Mouse (Mus musculus): Measurements from ENCODE around the gene Arhgef11. TPM values are rescaled to one million over a fixed set of nuclear protein-coding genes. Genes with fewer than 3 reads are reported as not detected.
A peak's percentile ranks its signal among the peaks of the same experiment; 100 is the strongest.

Arhgef11 gene
- total RNA-seq, 2 experiments from 2014 or later, result 19.0 to 20.3 TPM

DNA sequence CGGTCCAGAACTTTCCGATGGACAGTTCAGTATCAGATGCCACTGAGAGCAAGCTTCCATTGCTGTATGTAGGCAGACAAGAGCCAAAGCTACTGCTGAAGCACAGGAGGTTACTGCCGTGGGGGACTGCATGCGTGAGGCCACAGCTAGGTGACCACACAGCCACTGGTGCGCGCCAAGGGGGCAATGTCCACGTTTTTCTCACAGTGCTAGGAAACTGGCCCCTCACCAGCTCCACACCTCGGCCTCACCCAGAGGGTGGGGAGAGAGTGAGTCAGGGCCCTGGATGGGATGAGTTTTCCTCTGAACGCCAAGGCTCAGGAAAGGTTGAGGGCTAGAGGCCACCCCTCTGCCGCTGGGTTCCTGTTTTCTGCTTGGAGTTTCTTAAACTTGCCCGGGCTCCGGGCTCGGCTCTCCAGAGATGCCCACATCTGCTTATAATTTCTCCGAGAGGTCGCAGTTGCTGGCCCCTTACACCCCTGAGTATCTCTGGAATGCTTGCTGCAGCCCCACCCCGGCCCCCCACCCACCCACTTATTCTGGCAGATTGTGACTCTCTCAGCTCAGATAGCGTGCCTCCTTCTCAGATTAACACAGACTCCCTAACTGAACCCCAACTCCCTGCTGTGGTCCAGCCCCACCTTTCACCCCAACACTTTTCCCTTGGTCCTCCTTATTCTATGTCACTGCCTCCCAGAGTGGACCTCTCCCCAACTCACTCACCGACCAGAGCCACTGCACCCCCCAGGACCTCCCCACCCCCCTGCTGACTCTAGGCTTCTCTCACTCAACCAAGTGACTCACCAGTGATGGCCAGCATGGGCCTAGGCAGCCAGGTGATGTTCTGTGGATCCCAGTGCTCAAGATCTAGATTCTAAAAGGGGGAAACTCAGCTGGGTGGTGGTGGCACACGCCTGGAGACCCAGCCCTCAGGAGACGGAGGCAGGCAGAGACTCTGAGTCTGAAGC, 144.3 kb downstream of the Arhgef11 start:
- no peak for DNase-seq

DNA sequence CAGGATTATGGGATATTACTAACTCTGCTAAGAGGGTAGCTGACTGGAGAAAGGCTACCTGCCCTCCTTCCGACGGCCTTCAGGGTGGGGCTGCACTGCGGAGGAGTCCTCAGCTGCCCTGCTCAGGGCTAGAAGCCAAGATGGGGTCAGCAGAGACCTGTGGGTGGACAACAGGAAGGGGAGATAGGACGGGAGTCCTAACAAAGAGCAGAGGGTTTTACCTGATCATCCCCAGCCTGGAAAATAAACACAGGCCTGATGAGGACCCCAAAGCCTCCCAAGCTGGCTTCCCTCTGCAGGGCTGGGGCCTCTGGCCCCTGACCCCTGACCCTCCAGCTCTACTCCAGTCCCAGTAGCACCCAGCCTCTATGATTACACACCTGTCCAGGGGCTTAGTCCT, 145.8 kb downstream of the Arhgef11 start:
- DNase-seq, result no peak

GRCm38 (mm10) chr3:87763683-87764289, 146.4 kb downstream of the Arhgef11 start:
- peak; percentile 81 for DNase-seq

DNA sequence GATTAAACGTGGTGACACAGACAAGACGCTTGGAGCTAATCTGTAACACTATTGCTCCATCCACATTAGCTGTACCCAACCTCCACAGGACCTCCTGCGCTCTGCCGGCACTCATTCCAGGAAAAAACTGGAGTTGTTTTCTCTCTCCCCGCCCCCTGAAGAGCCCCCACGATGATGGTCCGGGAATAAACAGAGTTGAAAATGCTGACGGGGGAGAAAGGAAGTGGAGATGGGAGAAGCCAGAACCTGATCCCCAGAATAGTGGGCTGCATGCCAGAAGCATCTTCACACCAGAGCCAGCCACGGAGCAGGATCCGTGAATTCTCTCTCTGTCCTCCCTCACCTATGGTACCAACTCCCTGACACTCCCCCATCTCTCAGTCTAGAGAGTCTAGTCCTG, 147.1 kb downstream of the Arhgef11 start:
- no peak for DNase-seq

- no peak for DNase-seq
Measured at GRCm38 (mm10) chr3:87765091-87765490, 147.7 kb downstream of the Arhgef11 start.

GRCm38 (mm10) chr3:87765631-87766283, 148.4 kb downstream of the Arhgef11 start:
- DNase-seq, result no peak

DNA sequence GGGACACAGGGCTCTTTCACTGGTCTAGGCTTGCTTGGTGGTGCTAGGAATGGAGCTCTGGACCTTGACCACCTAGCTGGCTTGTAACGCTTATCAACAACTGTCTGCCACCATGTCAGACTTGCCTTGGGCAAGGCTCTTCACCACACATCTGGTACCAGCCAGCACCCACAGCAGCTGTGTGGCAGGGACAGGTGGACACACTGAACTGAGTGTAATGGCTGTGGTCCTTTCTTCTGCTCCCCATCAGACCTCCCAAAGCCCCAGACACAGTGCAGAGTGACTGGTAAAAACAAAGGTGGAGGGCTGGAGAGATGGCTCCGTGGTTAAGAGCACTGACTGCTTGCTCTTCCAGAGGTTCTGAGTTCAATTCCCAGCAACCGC, 148.9 kb downstream of the Arhgef11 start:
- no peak for DNase-seq

DNA sequence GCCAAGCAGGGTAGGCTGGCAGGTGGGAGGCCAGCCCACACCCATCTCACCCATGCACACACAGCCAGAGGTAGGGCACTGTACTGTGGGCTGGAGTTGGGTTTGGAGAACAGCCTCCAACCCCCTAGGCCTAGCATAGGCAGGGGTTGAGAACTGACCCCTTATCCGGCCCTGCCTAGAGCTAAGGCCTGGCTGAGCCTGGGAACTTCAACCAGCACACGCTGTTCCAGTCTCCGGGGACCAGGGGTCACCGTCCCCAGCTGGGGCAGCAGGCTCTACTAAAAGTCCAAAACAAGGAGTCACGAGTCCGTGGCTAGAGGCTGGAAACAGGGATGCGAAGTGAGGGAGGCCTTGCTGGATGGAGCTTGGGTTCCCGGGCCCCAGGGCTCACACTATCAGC, 150.4 kb downstream of the Arhgef11 start:
- no peak for DNase-seq

GRCm38 (mm10) chr3:87768431-87768830, 151.1 kb downstream of the Arhgef11 start:
- DNase-seq, result no peak

- peak; percentile 90 for DNase-seq
Measured at GRCm38 (mm10) chr3:87768844-87769243, 151.5 kb downstream of the Arhgef11 start.

GRCm38 (mm10) chr3:87769506-87769905, 152.1 kb downstream of the Arhgef11 start:
- no peak for DNase-seq

- DNase-seq, result no peak
Measured at GRCm38 (mm10) chr3:87770280-87770679, 152.9 kb downstream of the Arhgef11 start.

DNA sequence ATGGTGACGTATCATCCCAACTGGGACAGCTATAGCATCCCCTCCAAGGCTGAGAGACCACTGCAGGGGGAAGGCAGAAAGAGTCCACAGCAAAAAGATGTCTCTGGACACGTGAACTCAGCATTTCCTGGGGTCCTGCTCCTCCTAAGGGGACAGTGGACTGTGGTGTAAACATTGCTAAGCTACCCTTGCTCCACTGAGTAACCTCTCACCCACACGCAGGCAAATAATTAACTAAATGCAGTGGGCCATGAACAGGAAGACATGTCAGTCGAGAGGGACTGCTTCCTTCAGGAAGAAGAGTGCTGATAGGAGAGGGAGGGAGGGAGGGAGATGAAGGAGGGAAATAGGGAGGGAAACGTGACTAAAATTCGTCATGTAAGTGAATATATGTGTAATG, 153.7 kb downstream of the Arhgef11 start:
- no peak for DNase-seq

DNA sequence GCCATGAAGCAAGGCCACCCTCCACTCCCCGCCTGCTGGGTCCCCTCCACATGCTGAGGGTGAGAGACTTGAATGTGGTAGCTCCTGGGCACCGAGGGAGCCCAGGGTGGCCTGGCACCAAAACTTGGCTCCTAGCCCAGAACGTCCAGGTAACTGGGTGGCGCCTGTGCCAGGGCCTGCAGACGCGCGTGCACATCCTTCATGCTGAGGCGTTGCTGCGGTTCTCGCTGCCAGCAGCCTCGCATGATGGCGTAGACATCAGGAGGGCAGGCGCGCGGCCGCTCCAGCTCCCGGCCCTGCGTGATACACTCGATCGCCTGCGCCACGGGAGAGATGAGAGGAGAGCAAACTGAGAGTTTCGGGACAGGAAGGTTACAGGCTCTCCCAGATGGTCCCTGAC, 160.9 kb downstream of the Arhgef11 start:
- DNase-seq, result no peak

- DNase-seq, result no peak
Measured at GRCm38 (mm10) chr3:87779086-87779485, 161.7 kb downstream of the Arhgef11 start.

DNA sequence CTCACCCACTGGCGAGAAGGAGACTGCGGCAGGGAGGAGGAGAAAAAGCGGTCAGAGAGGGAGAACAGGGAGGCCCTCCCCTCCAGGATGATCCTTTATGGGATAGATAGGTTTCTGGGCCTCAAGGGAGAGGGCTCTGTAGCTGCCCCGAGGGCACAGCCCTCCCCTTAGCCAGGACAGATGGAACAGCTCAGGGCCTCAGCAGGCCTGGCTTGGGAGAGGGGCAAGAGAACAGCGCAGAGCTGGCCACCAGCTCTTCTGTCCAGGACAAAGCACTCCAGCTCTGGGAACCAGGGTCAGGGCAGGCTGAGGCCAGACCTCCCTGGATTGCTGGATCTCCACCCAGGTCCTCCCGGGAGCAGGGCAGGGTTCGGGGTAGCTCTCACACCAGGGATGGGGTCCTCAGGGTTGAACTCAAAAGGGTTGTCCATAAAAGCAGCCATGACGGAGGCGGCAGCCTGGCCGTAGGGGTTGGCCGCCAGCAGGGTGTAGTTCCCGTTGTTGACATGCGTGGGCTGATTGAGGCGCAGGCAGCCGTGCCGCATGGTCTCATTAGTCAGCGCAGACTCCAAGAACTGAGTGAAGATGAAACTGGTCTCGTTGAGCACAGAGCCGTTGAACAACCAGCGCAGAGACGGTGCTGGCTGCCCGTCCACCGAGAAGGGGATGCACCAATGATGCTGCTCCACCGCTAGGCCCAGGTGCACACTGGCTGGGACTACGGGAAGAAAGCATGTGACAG, 166.1 kb downstream of the Arhgef11 start:
- DNase-seq, result no peak

GRCm38 (mm10) chr3:87785156-87785555, 167.8 kb downstream of the Arhgef11 start:
- no peak for DNase-seq

- DNase-seq, result no peak
Measured at GRCm38 (mm10) chr3:87785626-87786214, 168.4 kb downstream of the Arhgef11 start.
